Mouse (Mus musculus) liver, embryonic 16.5 days (tissue): ENCODE results near the gene Dixdc1. TPM values are rescaled to one million over a fixed set of nuclear protein-coding genes. Genes with fewer than 3 reads are reported as not detected.

Experiments
- ATAC-seq: fragments of 200-750 bp; cut with Nextera tagmentation; 2 replicates; pipeline ENCODE4 v1.8.0; 2017; ENCODE audit warnings: low read depth, mild to moderate bottlenecking, moderate number of reproducible peaks, moderate library complexity
- H3K27ac ChIP-seq: fragments of 300-500 bp; sonication (generic); 2 replicates; pipeline ENCODE4 v1.5.1; 2014; ENCODE audit warnings: mild to moderate bottlenecking, low read length
- H3K27me3 ChIP-seq: fragments of 300-500 bp; sonication (generic); 2 replicates; pipeline ENCODE4 v1.6.1; 2014; ENCODE audit warnings: low read depth, low read length, mixed read lengths; ENCODE audit not compliant: control insufficient read depth, insufficient read depth
- H3K36me3 ChIP-seq: fragments of 300-500 bp; sonication (generic); 2 replicates; pipeline ENCODE4 v1.6.1; 2014; ENCODE audit warnings: mild to moderate bottlenecking; ENCODE audit not compliant: control insufficient read depth, insufficient read depth
- H3K4me1 ChIP-seq: fragments of 300-500 bp; sonication (generic); 2 replicates; pipeline ENCODE4 v1.6.1; 2014; ENCODE audit warnings: low read depth, low read length, mixed read lengths; ENCODE audit not compliant: control insufficient read depth
- H3K4me2 ChIP-seq: fragments of 300-500 bp; sonication (generic); 2 replicates; pipeline ENCODE4 v1.6.1; 2014; ENCODE audit warnings: low read depth, low read length, mixed read lengths
- H3K4me3 ChIP-seq: fragments of 300-500 bp; sonication (generic); 2 replicates; pipeline ENCODE4 v1.5.1; 2014; ENCODE audit warnings: low read depth, mild to moderate bottlenecking, low read length
- H3K9ac ChIP-seq: fragments of 300-500 bp; sonication (generic); 2 replicates; pipeline ENCODE4 v1.6.1; 2014; ENCODE audit warnings: low read depth, low read length
- H3K9me3 ChIP-seq: fragments of 300-500 bp; sonication (generic); replicated peaks from 2 replicates; pipeline ENCODE4 v1.6.1; 2016; ENCODE audit warnings: low read length; ENCODE audit not compliant: control insufficient read depth
- WGBS: fragments of 180-500 bp; shearing (Covaris S2); extraction: QIAGEN DNeasy Blood & Tissue Kit; methylation state at CpG from one replicate; pipeline ENCODE4 v1.1.7; 2014; ENCODE audit not compliant: insufficient replicate concordance; 5-methylcytosine and 5-hydroxymethylcytosine counted together
- polyA plus RNA-seq: library from polyadenylated mRNA; unstranded; fragments of >200 nt; fragmentation: Nextera tagmentation; extraction: Ambion mirVana; gene quantifications from 2 replicates; pipeline ENCODE4 v1.2.1, GENCODE M21; 2015

Gene Dixdc1
- polyA plus RNA-seq, 1 experiment from 2014 or later: 2.7 TPM

GRCm38 (mm10) chr9:50696851-50697705 lies 42.2 kb downstream of the Dixdc1 start:
- Histone ChIP-seq H3K4me2 (peak overlapping the region; percentile 36), H3K4me3 (no peak overlapping the region), H3K27me3 (peaks cover 42% of the 10 kb centered on the region), H3K9ac (no peak overlapping the region), H3K36me3 (no peaks in the 10 kb centered on the region), H3K4me1 (peaks cover 12% of the 10 kb centered on the region), H3K9me3 (no peaks in the 10 kb centered on the region), H3K27ac (no peak overlapping the region)
- no peak for ATAC-seq
- WGBS: 52% methylated on average over 12 of the region's 12 CpGs

DNA sequence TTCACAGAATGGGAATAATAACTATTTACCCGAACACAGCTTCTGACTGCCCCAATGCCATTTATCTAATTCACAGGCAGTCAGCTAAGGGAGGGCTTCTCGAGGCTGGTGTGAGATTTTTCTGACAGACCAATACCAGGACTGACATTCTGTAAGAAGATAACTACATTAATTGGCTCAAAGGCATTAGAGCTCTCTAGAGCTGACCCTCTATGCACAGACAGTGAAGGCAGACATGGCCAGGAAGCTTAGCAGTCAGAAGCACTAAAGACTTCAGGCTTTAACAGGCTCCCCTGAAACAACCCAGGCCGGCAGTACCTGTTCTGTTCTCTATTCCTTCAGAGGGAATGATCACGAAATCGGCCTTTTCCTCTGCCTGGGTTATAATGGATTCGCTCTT lies 44.2 kb downstream of the Dixdc1 start:
- Histone ChIP-seq H3K9me3 (no peaks in the 10 kb centered on the region), H3K4me2 (no peak overlapping the region), H3K27ac (no peak overlapping the region), H3K36me3 (no peaks in the 10 kb centered on the region), H3K4me1 (peaks cover 7% of the 10 kb centered on the region), H3K27me3 (peaks cover 31% of the 10 kb centered on the region), H3K4me3 (no peak overlapping the region), H3K9ac (no peak overlapping the region)
- WGBS: 54% methylated on average over 6 of the region's 6 CpGs
- ATAC-seq: no peak

- no peaks in the 10 kb centered on the region for H3K36me3 ChIP-seq
- H3K27ac ChIP-seq: peak overlapping the region; percentile 81
- WGBS: 16% methylated on average over 10 of the region's 10 CpGs
- H3K9ac ChIP-seq: no peak overlapping the region
- ATAC-seq: peak; percentile 71
- no peaks in the 10 kb centered on the region for H3K9me3 ChIP-seq
- peaks cover 16% of the 10 kb centered on the region for H3K27me3 ChIP-seq
- H3K4me3 ChIP-seq: peak overlapping the region; percentile 44
- peak overlapping the region; percentile 37; the same call in 1 of the 2 replicates for H3K4me2 ChIP-seq
- peaks cover 4% of the 10 kb centered on the region for H3K4me1 ChIP-seq
These were observed 45.7 kb downstream of the Dixdc1 start for GRCm38 (mm10) chr9:50693631-50694030.

GRCm38 (mm10) chr9:50692626-50693580 lies 46.4 kb downstream of the Dixdc1 start:
- Histone ChIP-seq H3K36me3 (no peaks in the 10 kb centered on the region), H3K27me3 (peaks cover 10% of the 10 kb centered on the region), H3K9me3 (no peaks in the 10 kb centered on the region), H3K9ac (no peak overlapping the region), H3K4me2 (peak overlapping the region; percentile 37), H3K27ac (peak overlapping the region; percentile 81), H3K4me3 (peak overlapping the region; percentile 44), H3K4me1 (no peaks in the 10 kb centered on the region; the same call in 1 of the 2 replicates)
- peak; percentile 82 for ATAC-seq
- 21% methylated on average over 13 of the region's 13 CpGs for WGBS

GRCm38 (mm10) chr9:50686866-50687652 lies 52.3 kb downstream of the Dixdc1 start:
- H3K36me3 ChIP-seq: no peaks in the 10 kb centered on the region
- no peak overlapping the region for H3K4me3 ChIP-seq
- peak overlapping the region; percentile 48 for H3K27ac ChIP-seq
- H3K4me1 ChIP-seq: no peaks in the 10 kb centered on the region; the same call in 1 of the 2 replicates
- H3K4me2 ChIP-seq: 0 out of 2 replicates have a peak overlapping the region, but pooled peaks have one; percentile 8
- no peaks in the 10 kb centered on the region for H3K27me3 ChIP-seq
- H3K9me3 ChIP-seq: no peaks in the 10 kb centered on the region
- H3K9ac ChIP-seq: no peak overlapping the region
- ATAC-seq: peak; percentile 59; the same call in 1 of the 2 replicates
- 43% methylated on average over 6 of the region's 6 CpGs for WGBS

DNA sequence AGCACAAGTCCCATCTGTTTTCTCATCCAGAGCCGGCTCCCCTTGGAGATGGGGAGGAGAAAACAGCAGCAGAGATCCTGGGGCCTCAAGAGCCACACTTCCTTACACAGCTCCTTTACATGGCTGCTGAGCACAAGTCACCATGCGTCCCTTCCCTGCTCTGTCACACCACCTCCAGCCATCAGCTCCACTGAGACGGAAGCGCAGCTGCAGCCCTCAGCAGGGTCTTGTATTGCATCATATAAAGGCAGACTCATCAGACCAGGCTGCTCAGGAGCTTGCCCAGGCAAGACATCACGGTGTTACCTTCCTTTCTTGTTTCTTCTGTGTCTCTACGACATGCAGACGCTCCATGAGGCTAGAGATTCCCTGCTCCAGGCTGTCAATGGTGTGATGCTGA lies 57.6 kb downstream of the Dixdc1 start:
- H3K4me3 ChIP-seq: no peak overlapping the region
- no peak for ATAC-seq
- H3K27ac ChIP-seq: no peak overlapping the region
- no peak overlapping the region for H3K4me2 ChIP-seq
- no peaks in the 10 kb centered on the region for H3K27me3 ChIP-seq
- no peaks in the 10 kb centered on the region for H3K4me1 ChIP-seq
- no peaks in the 10 kb centered on the region for H3K9me3 ChIP-seq
- H3K36me3 ChIP-seq: no peaks in the 10 kb centered on the region; the same call in 1 of the 2 replicates
- H3K9ac ChIP-seq: no peak overlapping the region
- WGBS: 54% methylated on average over 7 of the region's 7 CpGs

DNA sequence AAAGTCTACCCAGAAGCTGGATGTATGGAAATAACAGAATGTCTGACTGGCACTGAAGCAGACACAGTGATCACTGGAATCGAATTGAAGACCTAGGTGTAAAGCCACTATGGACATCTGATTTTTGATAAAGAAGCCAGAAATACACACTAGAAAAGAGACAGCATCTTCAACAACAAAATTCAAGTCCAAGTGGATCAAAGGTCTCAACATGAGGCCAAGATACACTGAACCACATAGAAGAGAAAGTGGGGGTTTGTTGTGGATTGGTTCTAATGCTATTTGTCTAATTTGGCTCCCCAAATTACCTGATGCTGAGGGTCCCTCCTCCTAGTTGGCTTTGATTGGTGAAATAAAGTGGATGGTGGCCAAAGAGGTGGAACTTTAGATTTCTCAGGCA lies 59.9 kb downstream of the Dixdc1 start:
- WGBS: 55% methylated on average over 1 of the region's 1 CpGs
- H3K4me1 ChIP-seq: no peaks in the 10 kb centered on the region
- H3K4me3 ChIP-seq: no peak overlapping the region
- H3K36me3 ChIP-seq: no peaks in the 10 kb centered on the region; the same call in 1 of the 2 replicates
- no peaks in the 10 kb centered on the region for H3K27me3 ChIP-seq
- H3K9ac ChIP-seq: no peak overlapping the region
- ATAC-seq: no peak
- no peak overlapping the region for H3K4me2 ChIP-seq
- no peaks in the 10 kb centered on the region for H3K9me3 ChIP-seq
- H3K27ac ChIP-seq: no peak overlapping the region

DNA sequence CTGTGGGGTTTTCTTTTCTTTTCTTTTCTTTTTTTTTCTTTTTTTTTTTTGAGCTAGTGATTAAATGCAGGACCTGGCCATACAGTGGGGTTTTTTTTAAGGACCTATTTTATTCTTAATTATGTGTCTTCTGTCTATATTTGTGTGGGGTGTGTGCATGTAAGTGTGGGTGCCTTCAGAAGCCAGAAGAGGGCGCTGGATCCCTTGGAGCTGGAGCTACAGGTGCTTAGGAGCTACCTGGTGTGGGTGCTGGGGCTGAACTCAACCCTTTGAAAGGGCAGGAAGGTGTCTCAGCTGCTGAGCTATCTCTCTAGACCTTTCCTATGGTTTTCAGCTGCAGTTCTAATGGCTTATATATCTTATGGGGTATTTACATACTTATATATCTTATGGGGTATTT lies 64.5 kb downstream of the Dixdc1 start:
- Histone ChIP-seq H3K27me3 (no peaks in the 10 kb centered on the region), H3K27ac (no peak overlapping the region), H3K36me3 (no peaks in the 10 kb centered on the region), H3K4me3 (no peak overlapping the region), H3K4me2 (no peak overlapping the region), H3K4me1 (no peaks in the 10 kb centered on the region), H3K9ac (no peak overlapping the region), H3K9me3 (no peaks in the 10 kb centered on the region)
- WGBS: 11% methylated on average over 1 of the region's 1 CpGs
- ATAC-seq: no peak
